20 mouse cellular contexts compared by ENCODE assay signal in the genomic region with DNA sequence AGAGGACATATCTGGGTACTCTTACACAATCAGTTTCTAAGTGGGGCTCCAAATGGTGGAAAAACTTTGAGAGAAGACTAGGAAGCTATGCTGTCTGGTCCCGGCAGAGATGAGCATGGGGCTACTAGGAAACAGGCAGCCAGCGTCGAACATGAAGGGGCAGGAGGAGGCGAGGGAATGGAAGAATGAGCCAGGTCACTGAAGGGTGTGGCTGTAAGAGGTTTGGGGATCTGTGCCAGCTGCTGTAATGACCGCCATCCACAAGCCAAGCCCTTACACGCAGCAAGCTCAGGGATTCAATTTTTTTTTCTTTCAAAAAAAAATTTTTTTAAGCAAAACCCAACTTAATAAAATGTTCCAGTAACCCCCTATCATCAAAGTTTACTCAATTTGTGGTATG.
DNase-seq lines count a peak whose midpoint lies in the region; ATAC-seq lines count a peak whose summit lies in the region.
"Had no signal": no experiment of that assay in that cellular context is flagged by ENCODE, and none has a peak within 500 bp of the region (broad histone marks: within the 10 kb centered on the region; RNA-seq: fewer than 3 reads in every experiment).

No protein-coding gene starts in this region.

- 92% methylated on average over 6 of the region's 6 CpGs for WGBS in forebrain, embryonic 13.5 days

- no peak for ATAC-seq in forebrain, embryonic 13.5 days
- ATAC-seq: forebrain, embryonic 15.5 days; hindbrain, postnatal 0 days had no signal

- H3K4me1 ChIP-seq in forebrain, embryonic 13.5 days, result no peaks in the 10 kb centered on the region
- H3K4me1 ChIP-seq: forebrain, embryonic 10.5 days; forebrain, embryonic 15.5 days; heart, embryonic 10.5 days; hindbrain, embryonic 13.5 days had no signal

- no peak overlapping the region for H3K4me2 ChIP-seq in forebrain, embryonic 13.5 days
- H3K4me2 ChIP-seq: embryonic facial prominence, embryonic 15.5 days; forebrain, embryonic 15.5 days; hindbrain, embryonic 13.5 days had no signal

- intact Hi-C loops in heart, postnatal 36 days (cut with DNase I), result no loop called here

- H3K27me3 ChIP-seq in forebrain, embryonic 13.5 days, result no peaks in the 10 kb centered on the region
- H3K27me3 ChIP-seq: embryonic facial prominence, embryonic 15.5 days; forebrain, embryonic 15.5 days; hindbrain, embryonic 13.5 days had no signal

- no peak overlapping the region for H3K4me3 ChIP-seq in forebrain, embryonic 13.5 days
- H3K4me3 ChIP-seq: embryonic facial prominence, embryonic 15.5 days; erythroblast, embryonic 14.5 days; forebrain, embryonic 10.5 days; forebrain, embryonic 15.5 days; heart, embryonic 10.5 days; hindbrain, embryonic 13.5 days had no signal

- H3K9me3 ChIP-seq in forebrain, embryonic 13.5 days (replicated peaks), result no peaks in the 10 kb centered on the region
- H3K9me3 ChIP-seq: embryonic facial prominence, embryonic 15.5 days; forebrain, embryonic 10.5 days; forebrain, embryonic 15.5 days; heart, embryonic 10.5 days; hindbrain, embryonic 13.5 days had no signal

- H3K9ac ChIP-seq in forebrain, embryonic 13.5 days, result no peak overlapping the region
- H3K9ac ChIP-seq: embryonic facial prominence, embryonic 15.5 days; forebrain, embryonic 15.5 days; hindbrain, embryonic 13.5 days had no signal

- H3K36me3 ChIP-seq in forebrain, embryonic 13.5 days (ENCODE audit: poor library complexity, severe bottlenecking), result no peaks in the 10 kb centered on the region
- H3K36me3 ChIP-seq: embryonic facial prominence, embryonic 15.5 days; forebrain, embryonic 15.5 days; heart, embryonic 10.5 days; hindbrain, embryonic 13.5 days had no signal

- DNase-seq in adrenal gland, postnatal 10 days, result peak; percentile 17
- no peak for DNase-seq in adrenal gland, adult (ENCODE audit: inconsistent age in 2 of 2, low spot score in 1 of 2)
- DNase-seq in heart, adult 18-20 months, result peak; percentile 14 to 36
- DNase-seq in heart, postnatal 36 days, result no peak
- peak; percentile 10 for DNase-seq in lung, postnatal 10 days
- DNase-seq in lung, postnatal 25 days (ENCODE audit: low spot score), result no peak
- DNase-seq: adrenal gland, postnatal 25 days; cerebellum, adult 18-20 months; cerebellum, adult 9-11 months; cerebellum, postnatal 36 days; gastrocnemius, postnatal 14 days; kidney, adult 11 months had no signal

- no peak overlapping the region for H3K27ac ChIP-seq in forebrain, embryonic 13.5 days
- H3K27ac ChIP-seq: embryonic facial prominence, embryonic 15.5 days; forebrain, embryonic 10.5 days; forebrain, embryonic 15.5 days; heart, embryonic 10.5 days; hindbrain, embryonic 13.5 days; hindbrain, postnatal 0 days had no signal

Comparison
In these comparisons a context has a peak if more than half of its experiments do, and no peak if none do; other contexts are left out.
1. DNase-seq: peak in adrenal gland, postnatal 10 days (single experiment), heart, adult 18-20 months (2 of 2) and lung, postnatal 10 days (single experiment); none in adrenal gland, adult (0 of 2), heart, postnatal 36 days (0 of 2) and lung, postnatal 25 days (single experiment).